Mouse (Mus musculus) C2C12 (cell line): ENCODE results near the gene Rgs6.

ENCODE experiments used
- CEBPB ChIP-seq: IDR thresholded peaks from one replicate; pipeline ENCODE4 v1.6.1; 2011; ENCODE audit warnings: low read depth, mild to moderate bottlenecking, control low read depth, moderate library complexity
- CTCF ChIP-seq: IDR thresholded peaks from one replicate; pipeline ENCODE4 v1.5.1; 2011; ENCODE audit not compliant: control insufficient read depth, insufficient read depth, insufficient read length
- MAX ChIP-seq: IDR thresholded peaks from one replicate; pipeline ENCODE4 v1.6.1; 2011; ENCODE audit warnings: mild to moderate bottlenecking, control low read depth
- MYOG ChIP-seq: IDR thresholded peaks from one replicate; pipeline ENCODE4 v1.6.1; 2011; ENCODE audit not compliant: control insufficient read depth, insufficient read length; ENCODE audit errors: extremely low read depth
- USF1 ChIP-seq: IDR thresholded peaks from one replicate; pipeline ENCODE4 v1.6.1; 2011; ENCODE audit warnings: low read depth, mild to moderate bottlenecking, control low read depth, moderate library complexity

DNA sequence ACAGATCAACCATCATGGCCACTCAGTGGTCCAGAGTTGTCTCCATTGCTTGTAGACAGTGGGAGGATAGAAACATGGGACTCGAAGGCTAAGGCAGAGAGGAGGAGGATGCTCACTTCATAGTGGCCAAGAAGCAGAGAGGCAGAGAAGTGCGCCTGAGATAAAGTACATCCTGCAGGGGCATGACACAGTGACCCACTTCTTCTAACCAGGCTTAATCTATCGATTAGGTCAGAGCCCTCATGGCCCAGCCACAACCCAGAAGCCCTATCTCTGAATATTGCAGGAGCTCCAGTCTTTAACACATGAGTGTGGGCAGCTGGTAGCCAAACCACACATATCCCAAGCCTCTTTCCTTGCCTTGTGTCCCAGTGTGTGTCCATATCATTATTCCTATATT lies 385.7 kb downstream of the Rgs6 start:
- TF ChIP-seq CTCF = no peak
- no peak for TF ChIP-seq CEBPB
- TF ChIP-seq USF1 = no peak
- TF ChIP-seq MYOG = no peak
- no peak for TF ChIP-seq MAX
